Mouse (Mus musculus) gastrocnemius, adult 2 months (tissue): ENCODE results near the gene Diras1. TPM values are rescaled to one million over a fixed set of nuclear protein-coding genes. Genes with fewer than 3 reads are reported as not detected.

Experiments used
- DNase-seq: peaks from one replicate; pipeline ENCODE4 v3.0.0; 2022
- H3K27ac ChIP-seq: fragments of 200-600 bp; 2 replicates; pipeline ENCODE4 v1.8.1; 2022; ENCODE audit warnings: mild to moderate bottlenecking
- H3K4me3 ChIP-seq: fragments of 200-600 bp; 2 replicates; pipeline ENCODE4 v1.8.1; 2022; ENCODE audit warnings: mild to moderate bottlenecking, moderate library complexity
- CTCF ChIP-seq: fragments of 200-600 bp; IDR thresholded peaks from 2 replicates; pipeline ENCODE4 v1.8.1; 2022; ENCODE audit warnings: antibody characterized with exemption, mild to moderate bottlenecking, moderate library complexity
- intact Hi-C: fragments of 180-260 bp; cut with DNase I; formaldehyde crosslinking; loops from one replicate; pipeline ENCODE4 v1.15.1; 2025
- total RNA-seq, 2 experiments: library from RNA; stranded (reverse); gene quantifications; 2 replicates each; pipeline ENCODE4 v1.2.3; 2021

The Diras1 gene
- total RNA-seq, 2 experiments from 2014 or later: 0.08 TPM; not detected in 1

DNA sequence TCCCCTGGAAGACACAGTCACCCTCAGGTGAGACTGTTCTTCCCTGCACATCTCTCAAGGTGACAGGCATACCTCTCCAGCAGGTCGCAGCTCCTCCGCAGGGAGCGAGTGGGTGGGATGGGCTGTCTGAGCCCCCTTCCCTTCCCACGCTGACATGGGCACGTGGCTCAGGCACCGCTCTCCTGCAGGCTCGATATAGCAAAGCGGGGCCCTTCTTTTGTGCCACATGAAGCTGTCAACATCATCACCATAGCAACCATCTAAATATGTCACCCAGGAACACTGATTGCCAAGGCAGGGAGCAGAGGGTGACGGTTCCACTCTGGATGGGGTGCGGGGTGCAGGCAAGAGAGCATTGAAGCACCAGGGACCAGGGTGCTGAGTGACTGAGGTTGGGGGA is 24.3 kb downstream of the Diras1 start:
- H3K27ac ChIP-seq: no peak overlapping the region
- no peak for DNase-seq
- no peak for TF ChIP-seq CTCF
- H3K4me3 ChIP-seq: no peak overlapping the region
- intact Hi-C loops: loop anchor here (5.0 kb wide), 1 partner anchor 41 kb away; no protein-coding TSS in a partner anchor

DNA sequence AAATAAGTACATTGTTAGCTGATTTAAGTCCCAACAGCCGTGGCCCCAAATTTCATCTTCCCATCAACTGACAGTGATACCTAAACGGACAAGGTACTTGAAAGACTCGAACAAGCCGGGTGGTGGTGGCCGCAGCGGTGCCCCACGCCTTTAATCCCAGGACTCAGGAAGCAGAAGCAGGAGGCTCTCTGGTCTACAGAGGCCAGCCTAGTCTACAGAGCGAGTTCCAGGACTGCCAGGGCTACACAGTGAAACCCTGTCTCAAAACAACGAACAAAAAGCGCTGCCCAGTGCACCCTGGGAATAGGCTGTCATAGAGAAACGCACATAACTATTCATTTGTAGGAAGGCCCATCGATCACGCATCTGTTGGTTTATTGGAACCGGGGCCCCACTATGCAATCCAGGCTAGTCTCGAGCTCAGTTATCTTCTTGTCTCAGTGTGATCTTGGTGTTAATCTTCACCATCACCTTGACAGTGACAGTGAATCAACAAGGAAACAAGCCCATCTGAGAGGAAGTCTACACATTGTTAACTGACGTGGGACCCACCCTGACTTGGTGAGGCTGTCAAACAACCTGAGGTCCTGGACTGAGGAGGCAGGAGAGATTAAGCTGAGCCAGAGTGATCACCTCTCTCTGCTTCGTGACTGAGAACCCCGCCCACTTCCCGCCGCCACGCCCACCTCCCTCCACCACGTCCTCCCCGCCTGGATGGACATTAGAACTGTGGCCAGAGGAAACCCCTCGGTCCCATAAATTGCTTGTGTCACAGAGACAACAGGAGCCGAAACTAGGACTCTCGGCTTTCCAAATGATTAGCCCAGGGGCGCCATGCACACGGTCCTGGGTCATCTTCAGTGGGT is 25.0 kb downstream of the Diras1 start:
- Histone ChIP-seq H3K4me3 (no peak overlapping the region), H3K27ac (no peak overlapping the region)
- no peak for DNase-seq
- intact Hi-C loops: loop anchor here (5.0 kb wide), 1 partner anchor 42 kb away; no protein-coding TSS in a partner anchor
- TF ChIP-seq CTCF: no peak

DNA sequence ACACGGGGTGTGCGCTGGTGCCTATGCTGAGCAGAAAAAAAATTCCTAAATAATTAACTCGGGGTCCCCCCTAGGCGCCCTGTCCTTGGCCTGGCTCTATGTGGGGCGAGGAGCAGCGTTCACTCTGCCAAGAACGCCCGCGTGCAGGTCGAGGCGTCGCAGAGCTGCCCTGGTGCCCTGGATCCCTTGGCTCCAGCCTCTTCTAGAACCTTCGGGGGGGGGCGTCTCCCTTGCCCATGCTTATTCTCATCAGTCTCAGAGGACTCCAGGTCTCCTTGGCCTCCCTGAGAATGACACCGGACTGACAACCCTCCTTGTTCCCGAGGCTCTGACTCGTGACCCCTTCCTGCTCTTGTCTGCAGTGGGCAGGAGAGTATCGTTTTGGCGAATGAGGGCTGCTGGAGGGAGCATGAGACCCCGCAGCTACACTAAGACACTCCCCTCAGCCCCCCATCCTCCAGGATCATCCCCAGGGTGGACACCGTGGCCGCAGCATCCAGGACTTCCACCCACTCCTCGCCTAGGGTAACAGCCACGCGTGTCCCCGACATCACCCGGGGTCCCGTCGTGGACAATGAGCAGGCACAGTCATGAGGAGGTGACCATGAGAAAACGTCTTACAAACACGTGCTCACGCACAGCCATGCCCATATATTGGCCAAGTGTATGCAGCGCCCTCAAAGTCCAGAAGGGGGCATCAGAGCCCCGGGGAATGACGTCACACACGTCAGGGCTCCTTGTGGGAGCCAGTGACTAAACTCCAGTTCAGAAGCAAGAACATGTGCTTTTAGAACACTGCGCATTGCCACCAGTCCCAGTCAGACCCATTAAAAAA is 25.9 kb downstream of the Diras1 start:
- intact Hi-C loops: loop anchor here (2.0 to 10.0 kb wide), 3 partner anchors 43 to 175 kb away; partner anchors contain the start of gene Oaz1

DNA sequence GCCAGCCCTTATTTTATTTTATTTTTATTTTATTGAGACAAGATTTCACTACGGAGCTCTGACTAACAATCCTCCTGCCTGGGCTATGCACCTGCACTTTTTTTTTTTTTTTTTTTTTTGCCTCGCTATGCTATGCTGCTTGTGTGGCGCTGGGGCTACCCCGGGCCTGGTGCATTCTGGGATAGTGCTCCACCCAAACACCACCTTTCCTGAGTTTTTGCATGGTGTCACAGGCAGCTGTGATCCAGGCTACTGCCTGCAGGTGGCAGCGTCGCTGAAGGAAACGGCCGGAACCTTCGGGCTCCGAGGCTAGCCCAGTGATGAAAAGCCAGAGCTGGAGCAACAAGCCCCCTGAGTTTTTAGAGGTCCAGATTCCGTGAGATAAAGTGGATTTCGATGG is 26.7 kb downstream of the Diras1 start:
- intact Hi-C loops: loop anchor here (2.0 to 10.0 kb wide), 2 partner anchors 84 to 174 kb away; partner anchors contain the start of gene Oaz1
- peak; percentile 56 for DNase-seq
- TF ChIP-seq CTCF: peak; percentile 73
- Histone ChIP-seq H3K4me3 (no peak overlapping the region), H3K27ac (no peak overlapping the region)

More for the DNA sequence above, 25.9 kb downstream of the Diras1 start:
- Histone ChIP-seq H3K4me3 (peak overlapping the region; percentile 19; the same call in 1 of the 2 replicates), H3K27ac (no peak overlapping the region; the same call in 1 of the 2 replicates)
- DNase-seq: peak; percentile 84
- peak; percentile 93 for TF ChIP-seq CTCF

DNA sequence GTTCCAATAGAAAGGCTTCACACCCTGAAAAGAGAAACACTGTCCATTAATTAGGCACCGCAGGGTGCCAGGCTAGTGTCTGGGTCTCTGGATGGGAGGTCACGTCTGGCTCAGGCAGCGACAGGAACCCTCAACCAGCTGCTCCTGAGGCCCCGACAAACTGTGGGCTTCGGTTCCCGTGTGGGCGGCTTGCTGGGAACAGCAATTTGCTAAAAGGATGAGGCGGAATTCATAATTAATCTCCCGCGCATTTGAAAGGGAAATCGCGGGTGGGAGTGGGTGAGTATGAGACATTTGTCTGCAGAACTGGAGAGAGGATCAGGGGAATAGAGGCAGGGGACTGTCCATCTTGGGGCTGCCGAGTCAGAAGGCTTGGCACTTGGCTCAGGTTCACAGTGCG is 27.4 kb downstream of the Diras1 start:
- no peak for TF ChIP-seq CTCF
- Histone ChIP-seq H3K27ac (no peak overlapping the region), H3K4me3 (no peak overlapping the region)
- intact Hi-C loops: loop anchor here (2.0 to 10.0 kb wide), 2 partner anchors 85 to 173 kb away; partner anchors contain the start of gene Oaz1
- no peak for DNase-seq

DNA sequence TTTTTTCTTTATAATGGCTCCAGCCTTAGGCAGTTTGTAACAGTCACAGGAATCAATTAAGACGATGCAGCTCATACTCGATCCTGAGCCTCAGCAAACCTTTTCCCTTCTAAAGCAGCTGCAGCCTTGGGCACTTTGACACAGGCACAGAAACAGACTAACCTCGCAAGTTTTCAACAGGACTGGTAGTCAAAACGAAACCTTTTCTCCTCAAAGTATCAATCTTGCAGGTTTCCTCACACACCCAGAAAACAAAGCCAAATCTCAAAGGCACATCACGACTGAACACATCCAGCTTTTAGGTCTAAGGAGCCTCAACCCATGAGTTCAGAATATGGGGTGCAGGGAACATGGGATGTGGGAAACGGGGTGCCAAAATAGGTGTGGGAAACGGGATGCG is 28.1 kb downstream of the Diras1 start:
- intact Hi-C loops: loop anchor here (10.0 kb wide), 1 partner anchor 173 kb away; the partner anchor contains the start of gene Oaz1
- TF ChIP-seq CTCF: no peak
- DNase-seq: no peak
- H3K4me3 ChIP-seq: no peak overlapping the region
- H3K27ac ChIP-seq: no peak overlapping the region

DNA sequence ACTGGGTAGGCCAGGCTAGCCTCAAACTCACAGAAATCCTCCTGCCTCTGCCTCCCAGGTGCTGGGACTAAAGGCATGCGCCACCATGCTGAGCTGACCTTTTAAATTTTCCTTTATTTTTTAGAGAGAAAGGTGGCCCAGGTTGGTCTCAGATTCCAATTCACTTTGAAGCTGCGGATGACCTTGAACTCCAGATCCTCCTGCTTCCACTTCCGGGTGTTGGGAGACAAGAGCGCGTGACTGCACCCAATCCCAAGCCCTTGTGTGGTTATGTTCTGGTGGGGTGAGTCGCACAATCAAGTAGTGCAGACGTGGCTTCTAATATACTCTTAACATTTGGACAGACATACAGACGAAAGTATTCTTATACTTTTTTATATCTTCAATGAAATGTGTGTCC is 29.0 kb downstream of the Diras1 start:
- intact Hi-C loops: loop anchor here (10.0 kb wide), 1 partner anchor 172 kb away; the partner anchor contains the start of gene Oaz1
- no peak for TF ChIP-seq CTCF
- Histone ChIP-seq H3K4me3 (no peak overlapping the region), H3K27ac (no peak overlapping the region)
- DNase-seq: no peak

DNA sequence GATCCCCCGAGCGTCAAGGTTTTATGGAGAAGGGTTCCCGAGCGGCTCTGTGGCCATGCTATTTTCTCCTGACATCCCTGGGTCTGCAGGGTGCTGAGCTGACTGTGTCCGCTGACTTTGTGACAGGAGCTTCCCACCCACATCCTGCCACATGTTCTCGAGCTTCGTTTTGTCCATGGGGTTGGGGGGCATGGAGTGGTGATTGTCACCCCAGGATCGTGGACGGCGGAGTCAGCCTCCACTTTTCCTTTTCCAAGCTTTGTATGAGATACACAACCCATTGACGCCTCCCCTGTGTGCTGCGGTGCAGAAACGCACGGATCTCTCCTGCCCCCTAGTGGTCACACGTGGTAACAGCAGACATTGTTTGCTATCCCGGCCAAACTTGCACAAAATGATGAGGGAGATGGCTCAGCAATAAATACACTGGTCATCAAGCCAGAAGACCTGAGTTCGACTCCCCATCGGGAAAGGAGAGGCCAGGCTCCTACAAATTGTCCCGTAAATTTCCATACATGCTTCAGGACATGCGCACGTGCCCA is 30.3 kb downstream of the Diras1 start:
- peak; percentile 83 for DNase-seq
- peak overlapping the region; percentile 69 for H3K27ac ChIP-seq
- intact Hi-C loops: loop anchor here (1.0 to 10.0 kb wide), 3 partner anchors 66 to 170 kb away; partner anchors contain the start of gene Oaz1
- peak; percentile 99 for TF ChIP-seq CTCF
- H3K4me3 ChIP-seq: peak overlapping the region; percentile 54

DNA sequence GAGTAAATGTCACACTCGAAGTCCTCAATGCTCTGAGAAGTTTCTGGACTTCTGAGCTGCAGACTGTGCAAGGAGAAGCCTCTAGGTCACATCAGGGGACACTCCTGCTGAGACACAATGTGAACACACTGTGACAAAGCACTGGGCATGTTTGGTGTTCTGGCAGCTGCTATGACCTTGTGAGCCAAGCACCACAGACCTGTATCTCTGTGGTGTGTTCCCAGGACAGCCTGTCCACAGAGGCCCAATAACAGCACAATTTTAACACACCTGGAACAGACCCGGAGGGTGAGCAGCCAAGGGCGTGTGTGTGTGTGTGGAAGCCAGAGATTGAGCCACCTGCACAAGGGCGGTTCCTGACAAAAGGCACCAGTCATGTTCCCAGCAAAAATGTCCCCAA is 30.8 kb downstream of the Diras1 start:
- Histone ChIP-seq H3K4me3 (no peak overlapping the region; the same call in 1 of the 2 replicates), H3K27ac (peak overlapping the region; percentile 69)
- DNase-seq: no peak
- intact Hi-C loops: loop anchor here (1.0 to 10.0 kb wide), 5 partner anchors 37 to 247 kb away; partner anchors contain the start of gene Oaz1
- no peak for TF ChIP-seq CTCF

DNA sequence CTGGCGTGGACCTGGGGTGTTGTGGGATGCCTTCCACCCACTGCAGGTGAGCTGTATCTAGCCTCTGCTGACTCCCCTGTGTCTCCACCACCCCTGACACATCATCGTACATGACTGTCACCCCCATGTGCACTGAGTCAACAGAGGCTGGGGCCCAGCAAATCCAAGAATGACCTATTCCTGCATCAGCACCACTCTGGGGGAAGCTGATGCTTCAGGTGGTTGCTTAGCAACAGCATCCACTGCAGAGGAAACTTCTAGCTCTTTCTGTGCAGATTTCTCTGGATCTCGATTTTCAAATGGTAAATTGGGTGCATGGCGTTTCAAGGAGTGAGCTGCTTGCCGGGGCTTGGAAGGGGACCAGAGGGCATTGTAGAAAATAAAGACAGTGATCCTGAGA is 32.2 kb downstream of the Diras1 start:
- H3K27ac ChIP-seq: no peak overlapping the region
- no peak overlapping the region for H3K4me3 ChIP-seq
- TF ChIP-seq CTCF: no peak
- no peak for DNase-seq
- intact Hi-C loops: loop anchor here (5.0 to 10.0 kb wide), 3 partner anchors 36 to 246 kb away; partner anchors contain the start of gene Oaz1

DNA sequence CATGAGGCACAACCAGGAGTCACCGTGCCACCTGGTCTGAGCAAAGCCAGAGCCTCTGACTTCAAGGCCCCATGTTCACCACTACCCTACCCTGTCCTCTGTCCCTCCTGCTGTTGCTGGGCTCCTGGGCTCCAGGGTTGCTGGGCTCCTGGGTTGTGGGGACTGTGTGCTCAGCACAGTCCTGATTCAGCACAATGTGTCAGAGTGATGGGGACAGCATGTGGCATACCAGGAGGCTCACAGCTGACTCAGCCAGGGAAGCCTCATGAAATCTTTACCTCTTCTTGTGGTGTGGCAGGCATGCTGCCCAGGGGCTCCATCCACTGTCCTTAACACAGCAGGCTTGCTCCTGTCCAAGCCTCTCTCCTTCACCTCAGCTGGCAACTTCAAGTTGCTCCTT is 33.5 kb downstream of the Diras1 start:
- Histone ChIP-seq H3K4me3 (no peak overlapping the region), H3K27ac (peak overlapping the region; percentile 43)
- intact Hi-C loops: loop anchor here (5.0 to 10.0 kb wide), 3 partner anchors 35 to 245 kb away; partner anchors contain the start of gene Oaz1
- TF ChIP-seq CTCF: no peak
- DNase-seq: no peak

DNA sequence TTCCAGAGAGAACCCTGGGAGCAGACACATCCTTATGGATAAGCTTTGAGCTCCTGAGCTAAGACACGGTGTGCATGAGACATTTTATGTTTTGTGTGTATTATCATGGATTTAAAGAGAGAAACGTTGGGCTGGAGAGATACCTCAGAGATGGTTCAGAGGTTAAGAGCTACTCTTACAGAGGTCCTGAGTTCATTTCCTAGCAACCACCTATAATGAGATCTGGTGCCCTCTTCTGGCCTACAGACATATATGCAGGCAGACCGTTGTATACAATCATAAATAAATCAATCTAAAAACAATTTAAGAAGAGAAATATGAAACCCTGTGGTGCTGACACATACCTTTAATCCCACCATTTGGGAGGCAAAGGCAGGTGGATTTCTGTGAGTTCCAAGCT is 34.5 kb downstream of the Diras1 start:
- TF ChIP-seq CTCF: peak; percentile 70
- no peak for DNase-seq
- Histone ChIP-seq H3K27ac (peak overlapping the region; percentile 28; the same call in 1 of the 2 replicates), H3K4me3 (no peak overlapping the region)
- intact Hi-C loops: loop anchor here (5.0 to 10.0 kb wide), 3 partner anchors 34 to 244 kb away; partner anchors contain the start of gene Oaz1
